Mouse (Mus musculus): ENCODE results near the gene Actrt2. TPM values are rescaled to one million over a fixed set of nuclear protein-coding genes. Genes with fewer than 3 reads are reported as not detected.

Gene Actrt2
- polyA plus RNA-seq, 1 experiment from 2014 or later = not detected

- Histone ChIP-seq H3K27me3 (ENCODE audit: insufficient read depth, poor library complexity, severe bottlenecking) (peaks cover 98% of the 10 kb centered on the region), H3K27ac (0 out of 2 replicates have a peak overlapping the region, but pooled peaks have one; percentile 62), H3K4me1 (peaks cover 71% of the 10 kb centered on the region), H3K4me3 (peak overlapping the region; percentile 39), H3K36me3 (no peaks in the 10 kb centered on the region), H3K9me3 (no peaks in the 10 kb centered on the region)
- no peak for DNase-seq (ENCODE audit: low spot score)
- 5% methylated on average over 20 of the region's 20 CpGs for WGBS
Measured at GRCm38 (mm10) chr4:154640443-154641295, 27.0 kb downstream of the Actrt2 start.

DNA sequence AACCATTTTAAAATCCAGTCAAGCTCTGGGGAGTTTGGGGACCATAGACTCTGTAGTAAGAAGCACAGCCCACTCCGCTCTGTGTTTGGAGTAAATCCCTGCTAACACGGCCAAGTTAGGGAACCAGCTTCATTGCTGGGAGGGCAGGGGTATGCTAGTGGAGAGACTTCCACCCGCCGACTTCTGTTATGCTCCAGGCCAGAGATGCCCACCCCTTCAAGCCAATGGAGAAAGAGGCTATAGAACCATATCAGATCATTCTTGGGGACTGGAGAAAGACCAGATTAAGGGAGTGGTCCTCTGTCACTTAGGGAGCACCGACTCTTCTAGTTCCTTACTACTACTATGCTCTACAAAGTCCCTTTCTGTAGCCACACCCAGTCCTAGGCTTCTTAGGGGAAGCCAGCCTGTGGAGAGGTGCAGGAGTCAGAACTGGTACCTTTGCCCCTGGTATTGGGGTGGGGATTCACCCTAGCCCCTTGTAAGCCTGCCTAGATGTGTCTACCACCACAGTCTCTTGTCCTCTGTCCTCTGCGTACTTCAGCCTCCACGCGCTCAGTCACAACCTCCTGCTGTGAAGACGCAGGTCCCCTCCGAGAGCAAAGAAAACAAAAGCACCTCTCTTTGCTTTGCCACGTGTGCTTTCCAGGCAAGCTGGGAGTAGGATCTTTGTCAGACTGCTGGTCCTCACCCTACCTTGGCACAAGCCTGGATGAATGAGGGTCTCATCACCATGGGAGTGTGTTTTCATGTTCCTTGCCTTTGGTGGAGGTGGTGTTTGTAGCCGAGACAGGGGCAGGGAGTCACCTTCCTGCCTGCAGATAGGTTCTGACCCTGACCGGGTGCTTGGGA, 27.9 kb downstream of the Actrt2 start:
- 13% methylated on average over 13 of the region's 13 CpGs for WGBS
- Histone ChIP-seq H3K27ac (0 out of 2 replicates have a peak overlapping the region, but pooled peaks have one; percentile 10), H3K36me3 (no peaks in the 10 kb centered on the region), H3K4me3 (0 out of 2 replicates have a peak overlapping the region, but pooled peaks have one; percentile 84), H3K27me3 (ENCODE audit: insufficient read depth, poor library complexity, severe bottlenecking) (peaks cover 98% of the 10 kb centered on the region), H3K9me3 (no peaks in the 10 kb centered on the region), H3K4me1 (peaks cover 79% of the 10 kb centered on the region)
- no peak for DNase-seq (ENCODE audit: low spot score)

- Histone ChIP-seq H3K27me3 (ENCODE audit: insufficient read depth, poor library complexity, severe bottlenecking) (peaks cover 98% of the 10 kb centered on the region), H3K9me3 (no peaks in the 10 kb centered on the region), H3K27ac (peak overlapping the region; percentile 93; the same call in 1 of the 2 replicates), H3K4me1 (peaks cover 86% of the 10 kb centered on the region), H3K4me3 (peak overlapping the region; percentile 84; the same call in 1 of the 2 replicates), H3K36me3 (no peaks in the 10 kb centered on the region)
- DNase-seq (ENCODE audit: low spot score) = no peak
- WGBS = 4% methylated on average over 7 of the region's 7 CpGs
Measured at GRCm38 (mm10) chr4:154639126-154639525, 28.5 kb downstream of the Actrt2 start.

DNA sequence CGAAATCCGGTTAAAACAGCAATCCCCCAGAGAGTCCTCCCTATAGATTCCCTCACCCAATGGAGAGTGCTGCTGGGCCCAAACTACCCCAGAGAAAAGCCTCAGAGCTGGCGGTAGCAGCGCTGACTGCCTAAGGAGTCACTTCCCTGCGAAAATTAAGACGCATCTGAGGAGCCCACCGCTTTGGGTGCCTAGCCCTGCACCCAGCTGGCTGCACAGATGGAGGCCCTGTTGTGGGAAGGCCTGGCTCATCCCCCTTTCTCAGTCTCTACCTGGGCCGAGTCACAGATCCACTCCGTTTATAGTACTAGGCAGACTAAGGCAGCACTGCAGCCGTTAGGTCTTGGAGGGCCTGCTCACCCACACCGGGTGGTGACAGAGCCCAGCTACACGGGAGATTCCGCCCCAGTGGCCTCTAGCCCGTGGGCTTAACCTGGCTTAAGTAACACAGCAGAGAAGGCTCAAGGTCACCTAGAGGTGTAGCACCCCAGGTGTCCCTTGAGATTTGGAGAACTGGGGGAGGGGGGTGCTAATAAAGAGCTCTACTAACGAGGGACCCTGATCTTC, 29.3 kb downstream of the Actrt2 start:
- H3K4me1 ChIP-seq = peaks cover 89% of the 10 kb centered on the region
- no peak for DNase-seq (ENCODE audit: low spot score)
- WGBS = 3% methylated on average over 15 of the region's 15 CpGs
- H3K9me3 ChIP-seq = no peaks in the 10 kb centered on the region
- H3K4me3 ChIP-seq = peak overlapping the region; percentile 84
- H3K27ac ChIP-seq = peak overlapping the region; percentile 93
- H3K36me3 ChIP-seq = no peaks in the 10 kb centered on the region
- H3K27me3 ChIP-seq (ENCODE audit: insufficient read depth, poor library complexity, severe bottlenecking) = peaks cover 98% of the 10 kb centered on the region

GRCm38 (mm10) chr4:154637468-154638319, 30.0 kb downstream of the Actrt2 start:
- Histone ChIP-seq H3K9me3 (no peaks in the 10 kb centered on the region), H3K36me3 (no peaks in the 10 kb centered on the region), H3K4me1 (peaks cover 89% of the 10 kb centered on the region), H3K27ac (peak overlapping the region; percentile 93), H3K27me3 (ENCODE audit: insufficient read depth, poor library complexity, severe bottlenecking) (peaks cover 98% of the 10 kb centered on the region), H3K4me3 (peak overlapping the region; percentile 84)
- WGBS = under 1% methylated on average over 71 of the region's 73 CpGs
- DNase-seq (ENCODE audit: low spot score) = no peak

- Histone ChIP-seq H3K27ac (peak within 1 kb of the TSS; percentile 93), H3K9me3 (no peaks in the 10 kb centered on the region), H3K27me3 (ENCODE audit: insufficient read depth, poor library complexity, severe bottlenecking) (peaks cover 98% of the 10 kb centered on the region), H3K4me3 (peak within 1 kb of the TSS; percentile 84), H3K36me3 (no peaks in the 10 kb centered on the region), H3K4me1 (peaks cover 87% of the 10 kb centered on the region)
- DNase-seq (ENCODE audit: low spot score) = no peak
- WGBS = under 1% methylated on average over 47 of the region's 47 CpGs
Measured at GRCm38 (mm10) chr4:154636721-154637311, 30.9 kb downstream of the Actrt2 start, which contains the start of gene Prdm16. Gene Prdm16, minus strand, starts transcription at chr4:154636873.

DNA sequence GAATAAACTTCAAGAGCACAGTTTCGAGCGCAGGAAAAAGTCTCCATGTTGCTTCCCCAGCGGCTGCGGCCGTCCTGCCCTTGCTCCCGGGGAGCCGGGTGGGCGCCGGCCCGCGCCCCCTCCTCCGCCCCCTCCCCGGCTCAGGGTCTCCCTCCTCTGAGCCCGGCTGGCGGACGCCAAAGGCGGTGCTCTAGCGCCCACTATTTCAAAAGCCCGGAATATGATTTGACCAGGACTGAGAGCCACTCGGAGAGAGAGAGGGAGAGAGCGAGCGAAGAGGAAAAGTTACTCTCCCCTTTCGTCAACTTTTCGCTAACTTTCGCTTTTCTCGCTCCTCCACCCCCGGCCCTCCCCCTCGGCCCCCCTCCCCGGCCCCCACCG, 31.6 kb downstream of the Actrt2 start:
- H3K4me3 ChIP-seq = peak overlapping the region; percentile 84
- no peak for DNase-seq (ENCODE audit: low spot score)
- no peaks in the 10 kb centered on the region for H3K9me3 ChIP-seq
- WGBS = under 1% methylated on average over 28 of the region's 30 CpGs
- peak overlapping the region; percentile 93 for H3K27ac ChIP-seq
- no peaks in the 10 kb centered on the region for H3K36me3 ChIP-seq
- H3K4me1 ChIP-seq = peaks cover 87% of the 10 kb centered on the region
- H3K27me3 ChIP-seq (ENCODE audit: insufficient read depth, poor library complexity, severe bottlenecking) = peaks cover 98% of the 10 kb centered on the region

DNA sequence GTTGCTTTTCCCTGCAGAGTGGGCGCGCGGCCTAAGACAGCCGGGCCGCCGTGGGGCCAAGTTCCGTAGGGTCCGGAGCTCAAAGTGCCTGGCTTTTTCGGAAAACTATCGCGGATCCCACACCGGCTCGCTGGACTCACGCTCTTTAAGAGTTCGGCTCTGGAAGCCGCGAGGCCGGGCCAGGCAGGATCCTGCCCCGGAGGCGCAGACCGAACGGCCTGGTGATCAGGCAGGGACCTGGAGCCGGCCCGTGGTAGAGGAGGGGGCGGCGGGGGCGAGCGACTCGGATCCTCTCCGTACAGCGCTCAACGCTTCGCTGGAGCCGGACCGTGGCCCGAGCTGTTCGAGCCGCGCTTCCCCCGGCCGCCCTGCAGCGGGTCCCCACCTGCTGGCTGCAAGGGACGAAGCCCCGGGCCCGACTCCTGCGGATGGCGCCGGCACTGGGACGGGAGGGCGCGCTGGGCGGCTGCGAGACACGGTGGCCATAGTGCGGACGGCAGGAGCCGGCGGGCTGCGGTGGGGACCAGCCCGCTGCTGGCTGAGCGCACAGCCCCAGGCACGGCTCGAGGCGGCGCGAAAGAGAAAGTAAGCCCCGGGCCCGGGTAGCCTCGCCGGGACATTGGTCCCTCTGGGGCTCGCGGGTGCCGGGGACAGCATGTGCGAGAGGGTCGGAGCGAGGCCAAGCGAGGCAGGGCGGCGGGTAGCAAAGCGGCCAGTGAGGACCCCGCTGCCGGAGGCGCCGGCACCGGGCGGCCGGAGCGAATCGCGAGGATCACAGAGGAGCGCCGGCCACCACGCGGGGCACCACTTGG, 32.2 kb downstream of the Actrt2 start:
- H3K27ac ChIP-seq = peak overlapping the region; percentile 93
- DNase-seq (ENCODE audit: low spot score) = no peak
- under 1% methylated on average over 94 of the region's 94 CpGs for WGBS
- H3K4me3 ChIP-seq = peak overlapping the region; percentile 84
- peaks cover 95% of the 10 kb centered on the region for H3K27me3 ChIP-seq (ENCODE audit: insufficient read depth, poor library complexity, severe bottlenecking)
- H3K36me3 ChIP-seq = no peaks in the 10 kb centered on the region
- peaks cover 85% of the 10 kb centered on the region for H3K4me1 ChIP-seq
- H3K9me3 ChIP-seq = no peaks in the 10 kb centered on the region

- H3K36me3 ChIP-seq = no peaks in the 10 kb centered on the region
- WGBS = 6% methylated on average over 44 of the region's 44 CpGs
- H3K9me3 ChIP-seq = no peaks in the 10 kb centered on the region
- H3K4me1 ChIP-seq = peaks cover 78% of the 10 kb centered on the region
- peaks cover 94% of the 10 kb centered on the region for H3K27me3 ChIP-seq (ENCODE audit: insufficient read depth, poor library complexity, severe bottlenecking)
- peak overlapping the region; percentile 84 for H3K4me3 ChIP-seq
- H3K27ac ChIP-seq = peak overlapping the region; percentile 93
- DNase-seq (ENCODE audit: low spot score) = no peak
Measured at GRCm38 (mm10) chr4:154634470-154635240, 33.0 kb downstream of the Actrt2 start.

DNA sequence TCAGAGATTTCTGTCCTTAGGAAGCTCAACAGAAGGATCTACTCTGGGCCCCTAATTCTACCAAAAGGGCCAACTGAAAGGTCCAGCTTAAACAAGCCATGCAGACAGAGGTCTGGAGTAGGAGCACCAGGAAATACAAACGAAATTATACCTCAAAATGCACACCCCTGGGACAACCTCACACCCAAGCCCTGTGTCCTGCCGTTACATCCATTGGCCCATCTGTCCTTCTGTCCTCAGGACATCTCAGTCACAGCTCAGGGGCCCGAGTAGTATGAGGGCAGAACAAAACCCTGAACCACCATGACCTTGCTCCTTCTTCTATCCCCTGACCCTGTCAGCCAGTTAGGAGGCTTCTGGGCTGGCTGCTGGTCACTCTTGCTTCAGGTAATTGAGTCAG, 33.7 kb downstream of the Actrt2 start:
- no peak for DNase-seq (ENCODE audit: low spot score)
- Histone ChIP-seq H3K9me3 (no peaks in the 10 kb centered on the region), H3K27ac (peak overlapping the region; percentile 93), H3K4me3 (peak overlapping the region; percentile 84), H3K27me3 (ENCODE audit: insufficient read depth, poor library complexity, severe bottlenecking) (peaks cover 94% of the 10 kb centered on the region), H3K36me3 (no peaks in the 10 kb centered on the region), H3K4me1 (peaks cover 77% of the 10 kb centered on the region)
- WGBS = 27% methylated on average over 3 of the region's 3 CpGs
